Mouse (Mus musculus) natural killer cell, adult 2 months (primary cell): Measurements from ENCODE around the gene Hist2h2bb.

ENCODE experiments used
- DNase-seq, 2 experiments: peaks; one replicate each; pipeline ENCODE4 v3.0.0; 2022; ENCODE audit warnings: low spot score in 2 of 2

The Hist2h2bb gene

DNA sequence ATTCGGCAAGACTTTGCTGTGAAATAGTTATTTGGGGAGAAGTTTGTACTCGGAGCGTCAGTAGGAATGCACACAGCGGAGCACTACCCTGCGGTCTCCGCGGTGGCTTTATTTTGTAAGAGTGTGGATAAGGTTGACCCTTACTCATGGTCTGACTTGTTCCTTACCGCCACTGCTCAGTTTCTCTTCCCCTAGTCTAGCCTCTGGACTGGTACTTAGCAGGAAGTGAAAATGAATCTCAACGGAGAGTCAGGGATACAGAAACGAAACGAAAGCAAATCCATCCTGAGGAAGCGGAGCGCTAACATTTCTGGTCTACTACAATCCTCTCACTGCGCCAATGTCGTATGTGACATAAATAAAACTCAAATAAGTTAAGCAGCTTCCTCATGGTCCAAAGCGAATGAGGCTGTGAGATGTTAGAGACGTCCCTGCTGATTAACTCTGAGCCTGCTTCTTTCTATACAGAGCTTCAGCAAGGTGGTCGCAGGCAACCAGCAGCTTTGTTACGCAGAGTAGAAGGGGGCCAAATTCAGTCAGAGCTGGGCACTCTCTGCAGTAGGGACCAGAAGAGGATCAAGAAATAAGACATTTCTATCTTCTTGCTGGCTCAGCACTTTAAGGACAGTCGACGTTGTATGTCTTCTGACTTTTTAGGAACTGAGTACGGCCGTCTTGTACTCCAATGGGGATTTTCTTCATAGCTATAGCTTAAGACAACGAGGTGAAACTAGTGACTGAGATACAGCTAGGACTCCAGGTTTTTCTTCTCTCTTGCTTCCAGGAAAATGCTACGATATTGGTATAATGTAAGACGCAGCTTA is 31.4 kb downstream of the Hist2h2bb start:
- no peak for DNase-seq

DNA sequence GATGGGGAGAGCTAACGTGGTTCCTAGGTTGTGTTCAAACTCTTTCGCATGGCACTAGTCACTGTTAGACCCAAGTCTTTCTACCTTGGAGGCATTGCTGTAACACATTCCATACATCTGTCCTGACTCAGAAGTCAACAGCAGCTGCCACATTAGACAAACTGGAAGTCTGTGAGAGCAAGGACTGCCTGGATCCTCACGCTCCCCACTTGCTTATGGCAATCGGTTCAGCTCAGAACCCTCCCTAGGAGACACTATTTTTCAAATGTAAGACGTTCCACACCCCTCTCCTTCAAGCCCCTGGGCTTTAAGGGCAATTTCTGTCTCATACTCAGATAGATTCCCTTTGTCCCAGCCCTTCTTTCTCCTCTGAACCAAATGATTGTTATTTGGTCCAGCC is 32.5 kb downstream of the Hist2h2bb start:
- no peak for DNase-seq

DNA sequence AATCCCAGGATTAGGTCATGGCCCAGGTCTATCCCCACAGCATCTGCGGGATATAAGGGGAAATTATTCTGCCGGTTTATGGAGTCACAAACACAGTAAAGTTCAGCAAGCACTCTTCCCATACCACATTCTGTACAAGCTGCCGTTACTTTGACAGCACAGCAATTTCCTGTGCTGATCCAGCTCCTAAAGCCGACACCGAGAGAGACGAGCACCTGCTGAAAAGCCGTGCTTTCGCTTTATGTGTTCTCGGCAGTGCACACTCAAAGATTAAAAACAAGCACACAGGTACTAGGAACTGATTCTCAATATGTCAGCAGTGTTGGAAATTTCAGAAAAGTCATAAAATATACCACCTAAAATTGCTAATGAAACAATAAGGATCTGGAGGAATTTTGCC is 37.0 kb downstream of the Hist2h2bb start:
- no peak for DNase-seq

DNA sequence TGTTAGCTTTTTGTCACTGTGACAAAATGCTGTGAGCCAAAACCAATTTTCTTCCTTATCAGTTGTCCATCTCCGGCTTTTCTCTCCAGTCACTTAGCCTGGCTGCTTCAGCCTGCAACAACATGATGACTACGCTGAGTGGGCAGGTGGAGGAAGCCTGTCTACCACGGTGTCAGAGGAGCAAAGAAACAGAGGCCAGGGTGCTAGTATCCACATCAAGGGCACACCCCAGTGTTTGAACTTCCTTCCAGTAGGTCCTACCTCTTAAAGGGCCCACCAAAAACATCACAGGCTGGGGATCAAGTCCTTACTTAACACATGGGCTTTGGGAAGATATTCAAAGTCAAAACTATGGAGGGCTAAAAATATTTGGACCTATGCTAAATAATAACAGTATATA is 39.9 kb downstream of the Hist2h2bb start:
- no peak for DNase-seq

DNA sequence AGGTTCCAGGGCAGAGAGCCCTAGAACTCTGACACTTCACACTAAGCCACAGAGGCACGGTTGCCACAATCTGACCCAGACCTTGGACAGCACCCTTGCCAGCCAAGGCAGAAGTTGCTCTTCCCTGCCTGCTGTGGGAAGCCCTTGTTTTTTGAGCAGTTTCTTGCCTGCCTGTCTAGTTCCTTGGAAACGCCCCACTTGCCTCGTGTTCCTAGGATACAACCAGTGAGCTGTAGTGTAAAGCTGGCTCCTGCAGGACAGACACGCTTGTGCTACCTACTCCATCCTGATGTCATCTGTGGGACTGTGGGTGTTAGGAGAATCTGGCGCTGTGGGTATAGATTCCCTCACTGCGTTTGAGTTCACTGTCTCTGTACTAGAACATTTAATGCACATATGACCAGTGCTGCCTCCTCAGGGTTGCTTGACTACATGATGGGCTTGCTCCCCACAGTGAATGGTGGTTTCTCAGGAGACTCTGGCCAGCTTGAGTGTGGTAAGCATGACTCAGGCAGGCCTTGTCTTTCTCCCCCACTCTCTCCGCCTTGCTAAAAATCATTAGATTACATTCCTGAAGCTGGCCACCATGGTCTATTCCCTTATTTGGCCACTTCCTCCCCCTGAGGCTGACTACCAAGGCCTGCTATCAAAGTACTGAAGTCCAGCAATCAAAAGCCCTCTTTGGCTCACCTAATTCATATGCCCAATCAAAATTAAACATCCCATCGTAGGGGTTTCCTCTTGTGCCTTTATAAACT is 43.0 kb downstream of the Hist2h2bb start:
- no peak for DNase-seq
